Mouse (Mus musculus) embryonic facial prominence, embryonic 11.5 days (tissue): Measurements from ENCODE around the gene Tmcc3. TPM values are rescaled to one million over a fixed set of nuclear protein-coding genes. Genes with fewer than 3 reads are reported as not detected.

Source experiments
- ATAC-seq: fragments of 200-750 bp; cut with Nextera tagmentation; replicated peaks from 2 replicates; pipeline ENCODE4 v1.8.0; 2017; ENCODE audit warnings: low read depth; ENCODE audit not compliant: insufficient number of reproducible peaks, low FRiP score, low TSS enrichment
- DNase-seq: peaks from one replicate; pipeline ENCODE4 v3.0.0-alpha.2; 2015; ENCODE audit warnings: low spot score
- H3K27ac ChIP-seq: fragments of 300-500 bp; sonication (generic); replicated peaks from 2 replicates; pipeline ENCODE4 v1.5.1; 2014; ENCODE audit warnings: mild to moderate bottlenecking, low read depth, low read length, control low read depth
- H3K27me3 ChIP-seq: fragments of 300-500 bp; sonication (generic); 2 replicates; pipeline ENCODE4 v1.6.1; 2014; ENCODE audit warnings: mild to moderate bottlenecking, low read length, moderate library complexity, mixed read lengths; ENCODE audit not compliant: control insufficient read depth, insufficient read depth
- H3K36me3 ChIP-seq: fragments of 300-500 bp; sonication (generic); replicated peaks from 2 replicates; pipeline ENCODE4 v1.6.1; 2014; ENCODE audit warnings: low read depth, mild to moderate bottlenecking, low read length, moderate library complexity, mixed read lengths; ENCODE audit not compliant: control insufficient read depth, insufficient read depth
- H3K4me1 ChIP-seq: fragments of 300-500 bp; sonication (generic); 2 replicates; pipeline ENCODE4 v1.6.1; 2014; ENCODE audit warnings: low read length, mixed read lengths; ENCODE audit not compliant: control insufficient read depth, insufficient read depth
- H3K4me2 ChIP-seq: fragments of 300-500 bp; sonication (generic); 2 replicates; pipeline ENCODE4 v1.6.1; 2014; ENCODE audit warnings: low read depth, mild to moderate bottlenecking, control low read depth, low read length, moderate library complexity
- H3K4me3 ChIP-seq: fragments of 300-500 bp; sonication (generic); 2 replicates; pipeline ENCODE4 v1.5.1; 2014; ENCODE audit warnings: low read depth, low read length, control low read depth
- H3K9ac ChIP-seq: fragments of 300-500 bp; sonication (generic); replicated peaks from 2 replicates; pipeline ENCODE4 v1.6.1; 2014; ENCODE audit warnings: mild to moderate bottlenecking, control low read depth, low read length
- H3K9me3 ChIP-seq: fragments of 300-500 bp; sonication (generic); replicated peaks from 2 replicates; pipeline ENCODE4 v1.6.1; 2016; ENCODE audit warnings: mild to moderate bottlenecking, low read length, inconsistent platforms, mixed read lengths; ENCODE audit not compliant: control insufficient read depth
- WGBS: fragments of 180-500 bp; shearing (Covaris S2); extraction: QIAGEN DNeasy Blood & Tissue Kit; methylation state at CpG from one replicate; pipeline ENCODE4 v1.1.7; 2014; 5-methylcytosine and 5-hydroxymethylcytosine counted together
- polyA plus RNA-seq: library from polyadenylated mRNA; unstranded; fragments of >200 nt; fragmentation: Nextera tagmentation; extraction: Ambion mirVana; gene quantifications from 2 replicates; pipeline ENCODE4 v1.2.1, GENCODE M21; 2014

Tmcc3 gene
- polyA plus RNA-seq, 1 experiment from 2014 or later, result 3.0 TPM

DNA sequence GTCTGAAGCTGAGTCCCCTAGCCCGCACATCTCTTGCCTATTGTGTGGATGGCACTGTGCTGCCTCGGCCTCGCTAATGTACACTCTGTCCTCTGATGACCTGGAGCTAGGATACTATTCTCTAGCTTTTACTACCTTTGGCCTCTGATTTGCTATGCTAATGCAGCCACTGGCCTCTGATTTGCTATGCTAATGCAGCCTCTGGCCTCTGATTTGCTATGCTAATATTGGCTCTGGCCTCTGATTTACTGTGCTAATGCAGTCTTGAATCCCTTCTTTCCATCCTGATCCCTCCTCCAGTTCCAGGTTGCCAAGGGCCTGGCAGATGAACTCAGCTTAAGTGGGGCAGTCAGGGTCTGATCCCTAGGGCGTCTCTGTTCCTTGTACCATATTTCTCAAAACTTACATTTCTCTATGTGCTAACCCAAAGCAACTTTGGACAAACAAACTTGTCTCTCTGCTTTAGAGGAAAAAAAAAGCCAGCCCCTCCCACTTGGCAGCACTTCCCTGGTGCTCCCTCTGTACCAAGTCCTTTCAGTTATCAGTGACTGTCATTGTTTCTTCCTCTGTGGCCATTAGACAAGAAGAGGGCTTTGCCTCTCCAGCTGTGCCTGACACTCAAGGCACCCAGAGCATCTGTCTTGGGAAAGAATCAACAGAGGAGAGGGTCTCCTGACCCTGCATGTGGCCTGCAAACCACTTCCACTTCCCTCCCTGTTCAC, 237.9 kb downstream of the Tmcc3 start:
- Histone ChIP-seq H3K9ac (no peak overlapping the region), H3K36me3 (no peaks in the 10 kb centered on the region), H3K4me2 (no peak overlapping the region), H3K27ac (no peak overlapping the region), H3K9me3 (no peaks in the 10 kb centered on the region), H3K4me3 (no peak overlapping the region), H3K4me1 (0 out of 2 replicates have a peak, but pooled peaks cover 2% of the 10 kb centered on the region), H3K27me3 (no peaks in the 10 kb centered on the region)
- DNase-seq, result no peak
- ATAC-seq, result no peak
- 63% methylated on average over 4 of the region's 4 CpGs for WGBS

DNA sequence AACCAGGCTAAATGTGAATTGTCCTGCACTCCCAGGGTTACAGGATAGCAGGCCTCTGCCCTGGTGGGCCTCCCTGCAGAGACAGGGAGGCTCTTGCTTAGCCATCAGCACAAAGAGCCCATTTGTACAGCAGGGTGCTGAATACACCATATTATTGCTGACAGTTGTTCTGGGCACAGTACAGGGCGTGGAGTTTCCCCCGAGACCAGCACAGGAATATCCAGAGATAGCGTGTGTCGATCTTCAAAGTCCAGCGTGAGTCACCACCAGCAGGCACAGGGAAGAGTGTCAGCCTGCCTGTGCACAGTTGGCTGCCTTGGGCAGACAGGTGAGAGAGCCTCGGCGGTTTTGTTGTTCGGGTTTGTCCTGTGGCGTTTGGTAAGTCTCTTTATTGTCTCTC, 238.9 kb downstream of the Tmcc3 start:
- Histone ChIP-seq H3K4me1 (no peaks in the 10 kb centered on the region), H3K9me3 (no peaks in the 10 kb centered on the region), H3K36me3 (no peaks in the 10 kb centered on the region), H3K4me3 (no peak overlapping the region), H3K27me3 (no peaks in the 10 kb centered on the region), H3K9ac (no peak overlapping the region), H3K4me2 (no peak overlapping the region), H3K27ac (no peak overlapping the region)
- DNase-seq (no peak), ATAC-seq (no peak)
- 57% methylated on average over 9 of the region's 9 CpGs for WGBS

DNA sequence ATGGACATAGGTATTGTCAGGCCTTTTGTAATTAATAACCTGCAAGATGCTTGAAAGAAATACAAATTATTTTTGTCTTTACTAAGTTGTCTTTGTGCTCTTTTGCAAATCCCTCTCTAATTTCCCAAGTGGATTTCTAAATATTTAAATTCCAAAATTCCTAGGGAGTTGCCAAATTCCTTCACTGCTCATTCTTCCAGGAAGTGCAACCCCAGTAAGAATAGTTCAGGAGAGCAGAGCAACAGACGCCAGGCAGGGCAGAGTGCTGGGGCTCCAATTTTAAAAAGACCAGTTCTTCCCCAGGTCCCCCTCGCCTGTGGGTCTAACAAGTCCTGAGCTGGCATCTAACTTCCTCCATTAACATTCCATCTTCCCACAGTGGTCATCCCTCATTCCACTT, 239.3 kb downstream of the Tmcc3 start:
- no peak for DNase-seq
- WGBS, result 48% methylated on average over 2 of the region's 2 CpGs
- H3K9ac ChIP-seq, result no peak overlapping the region
- no peak overlapping the region for H3K27ac ChIP-seq
- H3K27me3 ChIP-seq, result no peaks in the 10 kb centered on the region
- H3K4me2 ChIP-seq, result no peak overlapping the region
- ATAC-seq, result no peak
- no peaks in the 10 kb centered on the region for H3K36me3 ChIP-seq
- H3K4me3 ChIP-seq, result no peak overlapping the region
- H3K9me3 ChIP-seq, result no peaks in the 10 kb centered on the region
- no peaks in the 10 kb centered on the region for H3K4me1 ChIP-seq

DNA sequence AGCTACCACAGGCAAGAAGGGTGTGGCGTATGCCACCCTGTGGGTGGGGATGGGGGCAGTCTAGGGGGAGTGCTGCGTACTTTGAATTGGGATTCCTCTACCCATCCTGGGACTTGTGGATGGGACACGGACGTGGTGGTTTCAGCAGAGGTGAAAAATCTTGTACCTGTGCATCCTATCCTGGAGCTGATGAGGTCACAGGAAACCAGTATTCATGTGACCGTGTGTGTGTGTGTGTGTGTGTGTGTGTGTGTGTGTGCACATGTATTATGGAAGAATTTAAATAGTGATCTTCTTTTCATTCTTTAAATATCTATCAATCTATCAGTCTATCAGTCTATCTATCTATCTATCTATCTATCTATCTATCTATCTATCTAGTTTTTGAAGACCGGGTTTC, 239.8 kb downstream of the Tmcc3 start:
- Histone ChIP-seq H3K36me3 (no peaks in the 10 kb centered on the region), H3K27me3 (no peaks in the 10 kb centered on the region), H3K4me3 (no peak overlapping the region), H3K9me3 (no peaks in the 10 kb centered on the region), H3K9ac (no peak overlapping the region), H3K4me1 (no peaks in the 10 kb centered on the region), H3K4me2 (no peak overlapping the region), H3K27ac (no peak overlapping the region)
- 86% methylated on average over 6 of the region's 6 CpGs for WGBS
- ATAC-seq (no peak), DNase-seq (no peak)

DNA sequence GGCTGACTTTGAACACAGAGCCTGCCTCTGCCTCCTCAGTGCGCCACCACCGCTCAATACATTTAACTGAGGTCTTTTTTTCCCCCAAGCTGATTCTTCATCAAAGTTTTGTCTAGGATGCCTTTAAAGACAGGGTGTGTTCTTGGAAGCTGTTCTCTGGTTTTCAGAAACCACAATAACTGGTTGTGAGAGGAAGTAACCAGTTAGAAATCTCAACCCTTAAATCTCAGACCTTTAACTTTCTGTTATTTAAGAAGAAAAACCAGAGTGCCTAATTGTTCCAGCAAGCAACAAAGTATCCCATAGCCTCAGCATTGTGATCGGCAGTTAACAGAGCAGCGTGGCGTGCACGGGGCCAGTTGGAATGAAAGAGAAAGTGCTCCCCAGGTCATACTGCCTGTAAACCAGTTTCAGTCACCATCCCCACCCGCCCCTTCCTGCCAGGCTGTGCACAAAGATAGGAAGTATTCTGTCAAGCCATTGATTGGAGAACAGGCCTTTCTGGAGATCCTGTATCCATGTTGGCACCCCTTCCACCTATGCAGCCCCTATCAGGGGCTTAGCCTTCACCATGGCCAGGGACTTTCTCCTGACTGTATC, 240.3 kb downstream of the Tmcc3 start:
- no peak overlapping the region for H3K4me3 ChIP-seq
- DNase-seq (no peak), ATAC-seq (no peak)
- H3K27ac ChIP-seq, result no peak overlapping the region
- no peaks in the 10 kb centered on the region for H3K9me3 ChIP-seq
- no peak overlapping the region for H3K9ac ChIP-seq
- H3K27me3 ChIP-seq, result no peaks in the 10 kb centered on the region
- H3K4me2 ChIP-seq, result no peak overlapping the region
- WGBS, result 84% methylated on average over 7 of the region's 7 CpGs
- no peaks in the 10 kb centered on the region for H3K4me1 ChIP-seq
- no peaks in the 10 kb centered on the region for H3K36me3 ChIP-seq

DNA sequence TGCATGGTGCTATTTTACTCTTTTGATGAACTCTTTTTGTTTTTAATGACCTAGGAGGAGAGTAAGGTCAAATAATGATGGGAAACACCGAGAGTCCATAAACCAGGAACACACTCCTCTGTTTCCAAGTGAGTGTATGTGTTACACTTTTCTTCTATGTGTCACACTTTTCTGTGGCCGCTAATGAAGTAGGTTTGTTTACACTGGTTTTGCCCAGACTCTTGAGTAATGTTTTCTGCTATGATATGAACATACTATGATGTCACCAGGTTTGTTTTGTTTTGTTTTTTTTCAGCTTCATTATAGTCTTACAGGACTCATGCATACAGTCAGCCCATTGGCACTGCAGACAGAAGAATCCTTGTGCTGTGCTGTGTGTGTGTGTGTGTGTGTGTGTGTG, 243.6 kb downstream of the Tmcc3 start:
- WGBS, result 76% methylated on average over 2 of the region's 2 CpGs
- Histone ChIP-seq H3K9ac (no peak overlapping the region), H3K4me2 (no peak overlapping the region), H3K9me3 (no peaks in the 10 kb centered on the region), H3K36me3 (no peaks in the 10 kb centered on the region), H3K4me1 (no peaks in the 10 kb centered on the region), H3K4me3 (no peak overlapping the region), H3K27ac (no peak overlapping the region), H3K27me3 (no peaks in the 10 kb centered on the region)
- ATAC-seq (no peak), DNase-seq (no peak)

DNA sequence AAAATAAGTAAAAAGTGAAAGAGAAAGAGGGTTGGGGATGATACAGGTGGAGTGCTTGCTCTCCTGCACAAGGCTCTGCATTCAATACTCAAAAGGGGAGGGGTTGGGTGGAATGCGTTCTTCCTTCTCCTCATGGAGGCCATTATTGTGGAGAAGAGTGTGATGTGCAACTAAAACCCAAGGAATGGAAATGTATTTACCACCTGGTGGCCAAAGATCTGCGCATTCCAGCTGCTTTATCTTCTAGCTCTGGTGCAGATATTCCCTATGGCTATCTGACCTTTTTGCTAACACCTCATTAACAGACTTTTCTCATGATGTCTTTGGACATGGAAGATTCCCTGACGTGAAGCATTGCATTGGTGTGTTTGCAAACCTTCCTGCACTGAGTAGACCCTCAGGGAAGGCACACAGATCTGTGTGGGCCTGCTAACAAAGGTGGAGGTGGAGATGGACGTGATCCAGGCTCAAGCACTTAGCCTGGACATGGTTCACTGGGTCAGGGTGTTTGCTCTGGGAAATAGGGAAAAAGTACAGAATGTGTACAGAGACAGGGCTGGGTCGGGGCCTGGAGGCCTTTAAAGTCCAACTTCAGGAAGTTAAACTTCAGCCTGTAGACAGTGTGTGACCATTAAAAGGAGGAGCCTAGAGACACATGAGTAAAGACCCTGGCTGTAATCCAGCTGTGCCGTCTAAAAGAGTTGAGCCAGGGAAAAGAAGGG, 245.8 kb downstream of the Tmcc3 start:
- H3K9me3 ChIP-seq, result no peaks in the 10 kb centered on the region
- no peaks in the 10 kb centered on the region for H3K4me1 ChIP-seq
- H3K4me3 ChIP-seq, result no peak overlapping the region
- 72% methylated on average over 6 of the region's 6 CpGs for WGBS
- H3K36me3 ChIP-seq, result no peaks in the 10 kb centered on the region
- H3K27me3 ChIP-seq, result no peaks in the 10 kb centered on the region
- DNase-seq (no peak), ATAC-seq (no peak)
- H3K4me2 ChIP-seq, result no peak overlapping the region
- H3K27ac ChIP-seq, result no peak overlapping the region
- no peak overlapping the region for H3K9ac ChIP-seq

DNA sequence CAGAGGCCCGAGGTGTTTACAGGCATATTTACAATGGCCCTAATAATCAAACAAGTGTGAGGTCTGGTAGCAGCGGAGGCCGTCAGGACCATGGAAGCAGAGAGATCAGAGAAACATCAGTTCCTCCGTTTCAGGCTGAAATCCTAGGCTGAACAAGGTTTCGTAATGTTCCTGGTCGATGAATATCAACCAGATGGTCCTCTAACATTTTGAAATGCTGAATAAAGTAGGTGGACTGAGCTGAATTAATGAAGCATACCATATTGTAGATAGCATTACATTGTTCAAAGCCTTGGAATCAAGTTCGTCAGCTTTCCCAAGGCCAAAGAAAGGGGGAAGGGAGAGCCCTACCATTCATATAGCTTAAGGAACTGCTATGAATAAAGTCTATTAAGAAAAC, 247.1 kb downstream of the Tmcc3 start:
- no peak overlapping the region for H3K9ac ChIP-seq

More for the DNA sequence above, 247.1 kb downstream of the Tmcc3 start:
- 84% methylated on average over 7 of the region's 7 CpGs for WGBS
- DNase-seq (no peak), ATAC-seq (no peak)
- Histone ChIP-seq H3K4me1 (no peaks in the 10 kb centered on the region), H3K4me3 (no peak overlapping the region), H3K27ac (no peak overlapping the region), H3K27me3 (no peaks in the 10 kb centered on the region), H3K4me2 (no peak overlapping the region), H3K9me3 (no peaks in the 10 kb centered on the region), H3K36me3 (no peaks in the 10 kb centered on the region)
